Mouse (Mus musculus): Measurements from ENCODE around the gene Prox2.

- TF ChIP-seq CTCF (conservative IDR thresholded peaks at IDR 0.05; ENCODE audit: low read length) (no peak), NANOG (IDR thresholded peaks at IDR 0.05; ENCODE audit: borderline replicate concordance, low read length) (no peak)
Measured at GRCm38 (mm10) chr12:85095146-85095545, 15.4 kb downstream of the Prox2 start.
